Mouse (Mus musculus): ENCODE measurements around the gene Rab36.

GRCm38 (mm10) chr10:75058761-75059395 is 22.0 kb downstream of the Rab36 start:
- TF ChIP-seq CTCF (IDR thresholded peaks at IDR 0.05; ENCODE audit: borderline replicate concordance, control insufficient read depth, extremely low read depth, insufficient read depth, low read length, poor library complexity) (no peak), POLR2A (IDR thresholded peaks at IDR 0.05; ENCODE audit: control insufficient read depth, extremely low read depth, insufficient read depth, low read length, poor library complexity) (no peak)
